Mouse (Mus musculus): ENCODE data around the gene Zc3h12a. TPM values are rescaled to one million over a fixed set of nuclear protein-coding genes. Genes with fewer than 3 reads are reported as not detected.

Gene Zc3h12a
- polyA plus RNA-seq, 2 experiments, result 0.39 to 0.79 TPM

DNA sequence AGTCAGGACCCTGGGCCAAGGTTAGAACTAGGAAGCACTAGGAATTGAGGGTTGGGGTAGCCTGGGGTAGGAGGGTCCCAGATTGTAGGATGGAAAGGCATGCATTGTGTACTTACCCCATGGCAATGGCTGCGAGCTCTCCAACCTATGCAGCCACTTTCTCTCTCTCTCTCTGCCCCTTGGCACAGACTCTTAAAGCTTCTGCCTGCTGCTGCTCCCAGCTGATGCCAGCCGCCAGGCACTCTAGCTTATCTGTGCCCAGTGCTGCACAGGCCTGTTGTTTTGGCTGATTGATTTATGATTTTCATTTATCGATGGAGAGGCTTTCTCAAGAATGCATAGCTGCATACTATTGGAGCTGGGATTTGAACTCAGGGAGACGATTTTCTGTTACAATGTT lies 20.3 kb upstream of the Zc3h12a start:
- ATAC-seq (ENCODE audit: insufficient read depth) (no peak), DNase-seq (ENCODE audit: low read depth in 3 of 3, low spot score in 3 of 3) (no peak)
- 70% methylated on average over 4 of the region's 4 CpGs for WGBS (ENCODE audit: insufficient replicate concordance)
- TF ChIP-seq CTCF (IDR thresholded peaks at IDR 0.05; ENCODE audit: low read depth) (no peak), EP300 (IDR thresholded peaks at IDR 0.05; ENCODE audit: low read depth) (no peak)
- Histone ChIP-seq H3K4me3 (ENCODE audit: insufficient read depth in 1 of 2, low read depth in 2 of 2, low read length in 2 of 2) (no peak overlapping the region), H3K4me2 (ENCODE audit: low read depth) (no peak overlapping the region), H3K4me1 (replicated peaks; ENCODE audit: control insufficient read depth in 2 of 2, insufficient read depth in 2 of 2, low read length in 1 of 2) (no peaks in the 10 kb centered on the region), H3K9ac (replicated peaks) (no peak overlapping the region), H3K36me3 (replicated peaks; ENCODE audit: control insufficient read depth, insufficient read depth, low read depth) (no peaks in the 10 kb centered on the region), H3K27ac (no peak overlapping the region), H3K9me3 (ENCODE audit: control insufficient read depth, low read length) (no peaks in the 10 kb centered on the region), H3K27me3 (ENCODE audit: control insufficient read depth, insufficient read depth, low read length) (no peaks in the 10 kb centered on the region)

DNA sequence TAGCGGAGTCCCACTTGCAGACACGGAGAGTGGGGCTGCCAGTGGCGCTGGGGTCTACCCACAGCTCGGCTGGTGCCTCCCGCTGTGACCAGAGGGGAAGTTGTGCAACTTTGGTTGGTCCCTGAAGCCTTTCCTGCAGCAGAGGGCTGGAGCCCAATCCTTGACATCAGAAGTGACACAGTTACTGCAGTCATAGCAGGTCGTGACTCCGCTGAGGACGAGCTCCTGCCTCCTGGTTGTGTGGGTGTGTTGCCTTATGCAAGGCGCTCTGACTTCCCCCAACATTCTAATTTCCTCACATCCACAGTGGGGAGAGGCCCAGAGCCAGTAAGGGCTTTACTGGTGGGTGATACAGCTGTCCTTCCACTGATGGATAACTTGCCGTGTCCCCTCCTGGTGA lies 17.6 kb upstream of the Zc3h12a start:
- TF ChIP-seq CTCF (IDR thresholded peaks at IDR 0.05; ENCODE audit: low read depth), result no peak
- TF ChIP-seq EP300 (IDR thresholded peaks at IDR 0.05; ENCODE audit: low read depth), result no peak
- no peaks in the 10 kb centered on the region for H3K36me3 ChIP-seq (replicated peaks; ENCODE audit: control insufficient read depth, insufficient read depth, low read depth)
- no peak overlapping the region for H3K4me3 ChIP-seq (ENCODE audit: insufficient read depth in 1 of 2, low read depth in 2 of 2, low read length in 2 of 2)
- ATAC-seq (ENCODE audit: insufficient read depth) (0 out of 2 replicates have a peak, but pooled peaks have one; percentile 18), DNase-seq (ENCODE audit: low read depth in 3 of 3, low spot score in 3 of 3) (peak in 1 of 3 experiments; percentile 33)
- H3K9me3 ChIP-seq (ENCODE audit: control insufficient read depth, low read length), result no peaks in the 10 kb centered on the region
- no peak overlapping the region for H3K27ac ChIP-seq
- no peak overlapping the region for H3K9ac ChIP-seq (replicated peaks)
- no peaks in the 10 kb centered on the region for H3K4me1 ChIP-seq (replicated peaks; ENCODE audit: control insufficient read depth in 2 of 2, insufficient read depth in 2 of 2, low read length in 1 of 2)
- H3K27me3 ChIP-seq (ENCODE audit: control insufficient read depth, insufficient read depth, low read length), result no peaks in the 10 kb centered on the region
- 6% methylated on average over 10 of the region's 10 CpGs for WGBS (ENCODE audit: insufficient replicate concordance)
- no peak overlapping the region for H3K4me2 ChIP-seq (ENCODE audit: low read depth)

DNA sequence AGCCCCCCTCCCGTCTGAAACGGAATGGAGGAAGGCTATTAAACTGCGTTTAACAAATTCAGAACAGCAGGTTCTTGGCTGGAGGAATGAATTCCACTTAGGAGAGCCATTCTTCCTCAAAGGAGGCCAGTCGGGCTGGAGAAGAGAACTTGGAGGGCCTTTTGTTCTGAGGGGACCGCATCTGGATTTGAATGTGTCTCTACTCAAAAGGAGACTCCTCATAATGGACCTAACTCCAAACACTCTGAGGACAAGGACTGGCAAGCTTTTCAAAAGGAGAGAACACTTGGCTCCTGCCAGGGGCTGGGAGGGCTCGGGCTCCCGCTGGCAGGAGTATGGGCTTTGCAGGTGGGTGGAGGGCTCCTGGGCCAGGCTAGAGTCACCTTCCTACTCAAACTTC lies 17.0 kb upstream of the Zc3h12a start:
- Histone ChIP-seq H3K27ac (no peak overlapping the region), H3K27me3 (ENCODE audit: control insufficient read depth, insufficient read depth, low read length) (no peaks in the 10 kb centered on the region), H3K36me3 (replicated peaks; ENCODE audit: control insufficient read depth, insufficient read depth, low read depth) (no peaks in the 10 kb centered on the region), H3K4me3 (ENCODE audit: insufficient read depth in 1 of 2, low read depth in 2 of 2, low read length in 2 of 2) (no peak overlapping the region), H3K9ac (replicated peaks) (no peak overlapping the region), H3K9me3 (ENCODE audit: control insufficient read depth, low read length) (no peaks in the 10 kb centered on the region), H3K4me1 (replicated peaks; ENCODE audit: control insufficient read depth in 2 of 2, insufficient read depth in 2 of 2, low read length in 1 of 2) (no peaks in the 10 kb centered on the region), H3K4me2 (ENCODE audit: low read depth) (no peak overlapping the region)
- DNase-seq (ENCODE audit: low read depth in 3 of 3, low spot score in 3 of 3), result no peak
- no peak for ATAC-seq (ENCODE audit: insufficient read depth)
- TF ChIP-seq CTCF (IDR thresholded peaks at IDR 0.05; ENCODE audit: low read depth), result no peak
- no peak for TF ChIP-seq EP300 (IDR thresholded peaks at IDR 0.05; ENCODE audit: low read depth)
- 38% methylated on average over 7 of the region's 7 CpGs for WGBS (ENCODE audit: insufficient replicate concordance)

DNA sequence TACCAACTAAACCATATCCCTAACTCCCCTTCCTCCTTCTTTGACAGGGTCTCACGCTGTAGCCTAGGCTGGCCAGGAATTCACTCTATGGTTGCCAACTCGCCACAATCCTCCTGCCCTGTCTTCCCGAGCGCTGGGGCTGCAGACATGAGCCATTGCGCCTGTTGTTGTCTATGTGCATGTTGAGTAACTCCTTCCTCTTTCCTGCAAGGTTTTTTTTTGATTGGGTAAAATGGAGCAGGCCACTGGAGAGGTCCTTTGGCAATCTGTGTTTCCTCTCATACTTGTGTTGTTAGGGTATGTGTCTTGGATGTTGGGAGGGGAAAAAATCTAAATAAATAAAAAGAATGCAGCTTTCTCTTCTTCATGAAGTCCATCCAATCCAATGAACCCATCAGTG lies 16.6 kb upstream of the Zc3h12a start:
- no peak for DNase-seq (ENCODE audit: low read depth in 3 of 3, low spot score in 3 of 3)
- TF ChIP-seq CTCF (IDR thresholded peaks at IDR 0.05; ENCODE audit: low read depth) (no peak), EP300 (IDR thresholded peaks at IDR 0.05; ENCODE audit: low read depth) (no peak)
- ATAC-seq (ENCODE audit: insufficient read depth), result no peak
- Histone ChIP-seq H3K4me3 (ENCODE audit: insufficient read depth in 1 of 2, low read depth in 2 of 2, low read length in 2 of 2) (no peak overlapping the region), H3K4me1 (replicated peaks; ENCODE audit: control insufficient read depth in 2 of 2, insufficient read depth in 2 of 2, low read length in 1 of 2) (no peaks in the 10 kb centered on the region), H3K36me3 (replicated peaks; ENCODE audit: control insufficient read depth, insufficient read depth, low read depth) (no peaks in the 10 kb centered on the region), H3K27ac (no peak overlapping the region), H3K4me2 (ENCODE audit: low read depth) (no peak overlapping the region), H3K9ac (replicated peaks) (no peak overlapping the region), H3K9me3 (ENCODE audit: control insufficient read depth, low read length) (no peaks in the 10 kb centered on the region), H3K27me3 (ENCODE audit: control insufficient read depth, insufficient read depth, low read length) (no peaks in the 10 kb centered on the region)
- 26% methylated on average over 5 of the region's 5 CpGs for WGBS (ENCODE audit: insufficient replicate concordance)

DNA sequence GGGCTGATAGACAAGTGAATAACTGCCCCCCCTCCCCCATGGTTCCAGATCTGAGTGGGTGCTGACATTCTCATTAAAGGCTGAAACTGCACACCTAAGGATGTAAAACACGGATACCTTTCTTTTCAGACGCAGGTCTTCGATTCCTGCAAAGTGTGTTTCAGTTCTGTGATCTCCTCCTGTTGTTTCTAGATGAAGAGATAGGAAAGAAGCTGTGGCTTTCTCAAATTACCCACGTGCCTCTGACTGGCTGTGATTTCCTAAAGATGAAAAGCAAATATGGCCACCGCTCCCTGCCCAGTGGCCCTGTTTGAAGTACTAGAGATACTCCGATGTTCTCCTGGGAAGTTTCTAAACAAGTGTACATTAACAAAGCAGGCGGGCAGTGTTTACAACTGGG lies 10.7 kb upstream of the Zc3h12a start:
- H3K4me1 ChIP-seq (replicated peaks; ENCODE audit: control insufficient read depth in 2 of 2, insufficient read depth in 2 of 2, low read length in 1 of 2), result no peaks in the 10 kb centered on the region
- TF ChIP-seq EP300 (IDR thresholded peaks at IDR 0.05; ENCODE audit: low read depth) (no peak), CTCF (IDR thresholded peaks at IDR 0.05; ENCODE audit: low read depth) (no peak)
- H3K4me3 ChIP-seq (ENCODE audit: insufficient read depth in 1 of 2, low read depth in 2 of 2, low read length in 2 of 2), result no peak overlapping the region
- no peaks in the 10 kb centered on the region for H3K27me3 ChIP-seq (ENCODE audit: control insufficient read depth, insufficient read depth, low read length)
- 50% methylated on average over 7 of the region's 7 CpGs for WGBS (ENCODE audit: insufficient replicate concordance)
- no peak overlapping the region for H3K9ac ChIP-seq (replicated peaks)
- H3K4me2 ChIP-seq (ENCODE audit: low read depth), result no peak overlapping the region
- H3K9me3 ChIP-seq (ENCODE audit: control insufficient read depth, low read length), result no peaks in the 10 kb centered on the region
- ATAC-seq (ENCODE audit: insufficient read depth) (no peak), DNase-seq (ENCODE audit: low read depth in 3 of 3, low spot score in 3 of 3) (no peak)
- no peak overlapping the region for H3K27ac ChIP-seq
- no peaks in the 10 kb centered on the region for H3K36me3 ChIP-seq (replicated peaks; ENCODE audit: control insufficient read depth, insufficient read depth, low read depth)

Data from liver, embryonic 14.5 days (tissue).